Mouse (Mus musculus): ENCODE data around the gene Phyh. TPM values are rescaled to one million over a fixed set of nuclear protein-coding genes. Genes with fewer than 3 reads are reported as not detected.

Gene Phyh
- polyA plus RNA-seq, 1 experiment = 87.0 TPM

DNA sequence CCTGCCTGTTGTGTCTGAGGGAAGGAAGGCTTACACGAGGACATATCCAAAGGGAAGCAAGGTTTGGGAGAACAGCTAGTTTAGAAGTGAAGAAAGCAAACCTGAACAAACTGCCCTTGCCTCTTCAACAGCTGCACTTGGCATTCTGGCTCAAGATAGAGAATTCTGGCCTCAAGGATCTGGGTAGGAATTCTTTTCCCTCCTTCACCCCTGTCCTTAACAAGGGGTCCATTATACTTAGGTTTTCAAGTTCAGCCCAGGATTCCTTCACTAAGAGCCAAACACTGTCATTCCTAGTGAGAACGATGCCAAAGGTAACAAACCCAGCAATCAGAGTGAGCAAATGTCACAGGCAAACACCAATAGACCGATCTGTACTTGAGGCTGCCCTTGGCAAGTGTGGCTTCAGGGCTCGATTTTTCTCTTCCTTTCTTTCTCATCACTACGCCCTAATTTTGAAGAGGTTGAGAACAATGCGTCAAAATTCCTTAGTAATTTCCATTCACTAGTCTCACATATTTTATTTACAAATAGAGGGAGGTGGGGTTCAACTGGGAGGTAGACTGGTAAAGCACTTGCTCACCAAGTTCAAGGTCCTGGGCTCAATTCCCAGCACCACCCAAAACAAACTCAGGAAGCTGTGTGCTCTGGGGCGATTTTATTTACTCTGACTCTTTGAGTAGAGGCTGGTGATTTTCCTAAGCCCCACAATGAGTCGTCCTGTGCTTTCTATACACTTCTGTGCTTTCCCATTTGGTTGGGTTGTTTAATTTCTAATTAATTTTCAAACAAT, 68.8 kb downstream of the Phyh start:
- 41% methylated on average over 8 of the region's 8 CpGs for WGBS
- no peak for DNase-seq (ENCODE audit: low read depth, low spot score)

Other genes with a start within 250 kb of the Phyh start
- 18.6 and 27.6 TPM in 2 replicates for gene Bend7, start 201.2 kb upstream of the Phyh start, polyA plus RNA-seq (2012; rRNA removed)
- 13.7 and 18.7 TPM in 2 replicates for gene Sephs1, start 37.5 kb upstream of the Phyh start, polyA plus RNA-seq (2012; rRNA removed)
- gene Ucma, start 57.1 kb downstream of the Phyh start, polyA plus RNA-seq (2012; rRNA removed) = not detected in 2 replicates
- gene Mcm10, start 93.8 kb downstream of the Phyh start, polyA plus RNA-seq (2012; rRNA removed) = 19.1 and 19.5 TPM in 2 replicates
- gene Optn, start 145.0 kb downstream of the Phyh start, polyA plus RNA-seq (2012; rRNA removed) = 19.1 and 37.6 TPM in 2 replicates
- gene Ccdc3, start 218.8 kb downstream of the Phyh start, polyA plus RNA-seq (2012; rRNA removed) = 6.4 and 8.0 TPM in 2 replicates

All from large intestine, adult 2 months (tissue).